Mouse (Mus musculus): Measurements from ENCODE around the gene Cyp26a1.

Cyp26a1 gene

GRCm38 (mm10) chr19:37697651-37698272 is at the start of gene Cyp26a1:
TSS of gene Cyp26a1 (plus strand) at chr19:37697798.
- DNase-seq = peak; percentile 75

- no peak for DNase-seq
Observed at GRCm38 (mm10) chr19:37647994-37648393, 49.6 kb upstream of the Cyp26a1 start.

GRCm38 (mm10) chr19:37650526-37650925 is 47.1 kb upstream of the Cyp26a1 start:
- no peak for DNase-seq

GRCm38 (mm10) chr19:37654012-37654411 is 43.6 kb upstream of the Cyp26a1 start:
- DNase-seq = peak; percentile 18

- peak; percentile 15 for DNase-seq
Observed at GRCm38 (mm10) chr19:37656441-37656840, 41.2 kb upstream of the Cyp26a1 start.

GRCm38 (mm10) chr19:37665256-37665655 is 32.3 kb upstream of the Cyp26a1 start:
- no peak for DNase-seq

GRCm38 (mm10) chr19:37667855-37668594 is 29.6 kb upstream of the Cyp26a1 start:
- DNase-seq = no peak

GRCm38 (mm10) chr19:37668657-37669056 is 28.9 kb upstream of the Cyp26a1 start:
- no peak for DNase-seq

GRCm38 (mm10) chr19:37669486-37669885 is 28.1 kb upstream of the Cyp26a1 start:
- DNase-seq = no peak

- no peak for DNase-seq
Observed at GRCm38 (mm10) chr19:37673393-37673792, 24.2 kb upstream of the Cyp26a1 start.

GRCm38 (mm10) chr19:37685281-37685680 is 12.3 kb upstream of the Cyp26a1 start, which contains the start of gene Cyp26c1:
TSS of gene Cyp26c1 (plus strand) at chr19:37685581.
- no peak for DNase-seq

- no peak for DNase-seq
Observed at GRCm38 (mm10) chr19:37686347-37686746, 11.3 kb upstream of the Cyp26a1 start.

- DNase-seq = peak; percentile 77
Observed at GRCm38 (mm10) chr19:37686941-37687850, 10.4 kb upstream of the Cyp26a1 start.

- DNase-seq = no peak
Observed at GRCm38 (mm10) chr19:37689478-37689877, 8.1 kb upstream of the Cyp26a1 start.

- peak; percentile 62 for DNase-seq
Observed at GRCm38 (mm10) chr19:37690716-37691115, 6.9 kb upstream of the Cyp26a1 start.

GRCm38 (mm10) chr19:37692879-37693278 is 4.7 kb upstream of the Cyp26a1 start:
- DNase-seq = peak; percentile 80

GRCm38 (mm10) chr19:37695146-37695545 is 2.5 kb upstream of the Cyp26a1 start:
- DNase-seq = no peak

- DNase-seq = peak; percentile 64
Observed at GRCm38 (mm10) chr19:37695762-37696602, 1.6 kb upstream of the Cyp26a1 start.

GRCm38 (mm10) chr19:37696603-37697334 is 829 bp upstream of the Cyp26a1 start:
- peak; percentile 48 for DNase-seq

- DNase-seq = no peak
Observed at GRCm38 (mm10) chr19:37697335-37697636, 312 bp upstream of the Cyp26a1 start.

- peak; percentile 65 for DNase-seq
Observed at GRCm38 (mm10) chr19:37698273-37699160, 919 bp downstream of the Cyp26a1 start.
